Mouse (Mus musculus): ENCODE data around the gene Gm3173. TPM values are rescaled to one million over a fixed set of nuclear protein-coding genes. Genes with fewer than 3 reads are reported as not detected.
"Not testable (repeated sequence)": the region's sequence is repeated elsewhere in the genome, so short reads cannot be mapped to it uniquely, and the experiment has no call there.

Gene Gm3173
- not detected in 2 replicates for total RNA-seq (2015)
- total RNA-seq (2017) = not detected in 2 replicates

GRCm38 (mm10) chr14:4430692-4431091 lies at the start of gene Gm3173:
TSS of gene Gm3173 (plus strand) at chr14:4430992.
- ATAC-seq (ENCODE audit: poor library complexity, severe bottlenecking) = not testable (repeated sequence)

- ATAC-seq (ENCODE audit: poor library complexity, severe bottlenecking) = not testable (repeated sequence)
Measured at GRCm38 (mm10) chr14:4385606-4386005, 45.2 kb upstream of the Gm3173 start.

- ATAC-seq (ENCODE audit: poor library complexity, severe bottlenecking) = not testable (repeated sequence)
Measured at GRCm38 (mm10) chr14:4392841-4393530, 37.8 kb upstream of the Gm3173 start.

- ATAC-seq (ENCODE audit: poor library complexity, severe bottlenecking) = not testable (repeated sequence)
Measured at GRCm38 (mm10) chr14:4397226-4397625, 33.6 kb upstream of the Gm3173 start, which contains the start of gene Gm3159. TSS of gene Gm3159 (plus strand) at chr14:4397526.

GRCm38 (mm10) chr14:4398624-4399023 lies 32.2 kb upstream of the Gm3173 start:
- ATAC-seq (ENCODE audit: poor library complexity, severe bottlenecking) = not testable (repeated sequence)

GRCm38 (mm10) chr14:4400115-4400789 lies 30.5 kb upstream of the Gm3173 start:
- ATAC-seq (ENCODE audit: poor library complexity, severe bottlenecking) = not testable (repeated sequence)

GRCm38 (mm10) chr14:4401245-4401644 lies 29.5 kb upstream of the Gm3173 start:
- ATAC-seq (ENCODE audit: poor library complexity, severe bottlenecking) = not testable (repeated sequence)

GRCm38 (mm10) chr14:4403840-4404239 lies 27.0 kb upstream of the Gm3173 start:
- ATAC-seq (ENCODE audit: poor library complexity, severe bottlenecking) = not testable (repeated sequence)

GRCm38 (mm10) chr14:4409939-4410338 lies 20.9 kb upstream of the Gm3173 start:
- ATAC-seq (ENCODE audit: poor library complexity, severe bottlenecking) = not testable (repeated sequence)

GRCm38 (mm10) chr14:4414965-4415835 lies 15.6 kb upstream of the Gm3173 start, which contains the start of gene Gm3164:
TSS of gene Gm3164 (plus strand) at chr14:4415448.
- not testable (repeated sequence) for ATAC-seq (ENCODE audit: poor library complexity, severe bottlenecking)

GRCm38 (mm10) chr14:4481445-4481844 lies 50.7 kb downstream of the Gm3173 start, which contains the start of gene Gm3182:
TSS of gene Gm3182 (plus strand) at chr14:4481745.
- ATAC-seq (ENCODE audit: poor library complexity, severe bottlenecking) = not testable (repeated sequence)

- ATAC-seq (ENCODE audit: poor library complexity, severe bottlenecking) = not testable (repeated sequence)
Measured at GRCm38 (mm10) chr14:4499425-4499824, 68.6 kb downstream of the Gm3173 start.

- not testable (repeated sequence) for ATAC-seq (ENCODE audit: poor library complexity, severe bottlenecking)
Measured at GRCm38 (mm10) chr14:4555105-4555504, 124.3 kb downstream of the Gm3173 start, which contains the start of gene Gm3047. TSS of gene Gm3047 (plus strand) at chr14:4555405.

Other genes with a start within 250 kb of the Gm3173 start
- not detected in 2 replicates for gene Gm2974, start 248.4 kb upstream of the Gm3173 start, total RNA-seq (2015)
- not detected in 2 replicates for gene Gm2974, start 248.4 kb upstream of the Gm3173 start, total RNA-seq (2017)
- gene Gm3138, start 181.4 kb upstream of the Gm3173 start, total RNA-seq (2015) = not detected in 2 replicates
- gene Gm3138, start 181.4 kb upstream of the Gm3173 start, total RNA-seq (2017) = not detected in 2 replicates
- gene Gm3149, start 113.7 kb upstream of the Gm3173 start, total RNA-seq (2015) = not detected in 2 replicates
- gene Gm3149, start 113.7 kb upstream of the Gm3173 start, total RNA-seq (2017) = not detected in 2 replicates
- gene 2610042L04Rik, start 96.2 kb upstream of the Gm3173 start, total RNA-seq (2015) = not detected in 2 replicates
- not detected in 2 replicates for gene 2610042L04Rik, start 96.2 kb upstream of the Gm3173 start, total RNA-seq (2017)
- not detected in 2 replicates for gene Gm3159, start 33.5 kb upstream of the Gm3173 start, total RNA-seq (2015)
- gene Gm3159, start 33.5 kb upstream of the Gm3173 start, total RNA-seq (2017) = not detected in 2 replicates
- not detected in 2 replicates for gene Gm3164, start 15.5 kb upstream of the Gm3173 start, total RNA-seq (2015)
- gene Gm3164, start 15.5 kb upstream of the Gm3173 start, total RNA-seq (2017) = not detected in 2 replicates
- gene Gm3182, start 50.8 kb downstream of the Gm3173 start, total RNA-seq (2015) = not detected in 2 replicates
- gene Gm3182, start 50.8 kb downstream of the Gm3173 start, total RNA-seq (2017) = not detected in 2 replicates
- not detected in 2 replicates for gene Gm3047, start 124.4 kb downstream of the Gm3173 start, total RNA-seq (2015)
- not detected in 2 replicates for gene Gm3047, start 124.4 kb downstream of the Gm3173 start, total RNA-seq (2017)
- gene Gm8159, start 201.4 kb downstream of the Gm3173 start, total RNA-seq (2015) = not detected in 2 replicates
- not detected in 2 replicates for gene Gm8159, start 201.4 kb downstream of the Gm3173 start, total RNA-seq (2017)
- gene Gm3239, start 233.2 kb downstream of the Gm3173 start, total RNA-seq (2015) = not detected in 2 replicates
- not detected in 2 replicates for gene Gm3239, start 233.2 kb downstream of the Gm3173 start, total RNA-seq (2017)